Mouse (Mus musculus) limb, embryonic 14.5 days (tissue): ENCODE data around the gene Unc13a. TPM values are rescaled to one million over a fixed set of nuclear protein-coding genes. Genes with fewer than 3 reads are reported as not detected.
A peak's percentile ranks its signal among the peaks of the same experiment; 100 is the strongest.

Source experiments
- ATAC-seq: fragments of 200-750 bp; cut with Nextera tagmentation; 2 replicates; pipeline ENCODE4 v1.8.0; 2017; ENCODE audit warnings: low read depth, moderate number of reproducible peaks, moderate TSS enrichment; ENCODE audit not compliant: low FRiP score
- DNase-seq: peaks from one replicate; pipeline ENCODE4 v3.0.0-alpha.2; 2015; ENCODE audit warnings: low spot score
- H3K27ac ChIP-seq: fragments of 300-500 bp; sonication (generic); replicated peaks from 2 replicates; pipeline ENCODE4 v1.5.1; 2014; ENCODE audit warnings: low read depth, mild to moderate bottlenecking, low read length, moderate library complexity, mixed read lengths
- H3K27me3 ChIP-seq: fragments of 300-500 bp; sonication (generic); 2 replicates; pipeline ENCODE4 v1.6.1; 2014; ENCODE audit warnings: low read length, mixed read lengths; ENCODE audit not compliant: control insufficient read depth, insufficient read depth
- H3K36me3 ChIP-seq: fragments of 300-500 bp; sonication (generic); 2 replicates; pipeline ENCODE4 v1.6.1; 2014; ENCODE audit warnings: mild to moderate bottlenecking, low read length, moderate library complexity, mixed read lengths; ENCODE audit not compliant: control insufficient read depth, insufficient read depth
- H3K4me1 ChIP-seq: fragments of 300-500 bp; sonication (generic); 2 replicates; pipeline ENCODE4 v1.6.1; 2014; ENCODE audit warnings: antibody characterized with exemption, low read length, mixed read lengths; ENCODE audit not compliant: control insufficient read depth, insufficient read depth
- H3K4me2 ChIP-seq: fragments of 300-500 bp; sonication (generic); replicated peaks from 2 replicates; pipeline ENCODE4 v1.6.1; 2014; ENCODE audit warnings: low read depth, mild to moderate bottlenecking, low read length, moderate library complexity; ENCODE audit not compliant: severe bottlenecking
- H3K4me3 ChIP-seq: fragments of 300-500 bp; sonication (generic); replicated peaks from 2 replicates; pipeline ENCODE4 v1.5.1; 2014; ENCODE audit warnings: low read length
- H3K9ac ChIP-seq: fragments of 300-500 bp; sonication (generic); 2 replicates; pipeline ENCODE4 v1.6.1; 2014; ENCODE audit warnings: mild to moderate bottlenecking, low read depth, low read length, moderate library complexity; ENCODE audit not compliant: severe bottlenecking
- H3K9me3 ChIP-seq: fragments of 300-500 bp; sonication (generic); 2 replicates; pipeline ENCODE4 v1.6.1; 2016; ENCODE audit warnings: low read length; ENCODE audit not compliant: control insufficient read depth
- POLR2A ChIP-seq: fragments of 200-500 bp; IDR thresholded peaks from 2 replicates; pipeline ENCODE4 v1.8.0; 2012; ENCODE audit warnings: inconsistent platforms, mild to moderate bottlenecking, moderate library complexity, borderline replicate concordance; ENCODE audit not compliant: insufficient read depth, insufficient read length; ENCODE audit errors: extremely low read depth
- WGBS: fragments of 180-500 bp; shearing (Covaris S2); extraction: QIAGEN DNeasy Blood & Tissue Kit; methylation state at CpG from one replicate; pipeline ENCODE4 v1.1.7; 2014; 5-methylcytosine and 5-hydroxymethylcytosine counted together
- polyA plus RNA-seq, 2 experiments: library from polyadenylated mRNA; depleted of rRNA in 1 of 2; stranded (reverse) in 1 of 2; unstranded in 1 of 2; fragments of >200 nt; fragmentation: Nextera tagmentation in 1 of 2; extraction: Ambion mirVana in 1 of 2; gene quantifications; 2 replicates each; pipeline versions ENCODE4 v1.2.1 to v1.2.3; 2012 to 2014

Unc13a gene
- polyA plus RNA-seq, 2 experiments = 0.39 to 0.91 TPM

GRCm38 (mm10) chr8:71679550-71680168, 8.1 kb upstream of the Unc13a start:
- Histone ChIP-seq H3K9me3 (no peaks in the 10 kb centered on the region), H3K4me2 (peak overlapping the region; percentile 41), H3K27ac (no peak overlapping the region), H3K4me1 (peaks cover 4% of the 10 kb centered on the region; the same call in 1 of the 2 replicates), H3K27me3 (peaks cover 82% of the 10 kb centered on the region), H3K4me3 (peak overlapping the region; percentile 14; the same call in 1 of the 2 replicates), H3K9ac (0 out of 2 replicates have a peak overlapping the region, but pooled peaks have one; percentile 16), H3K36me3 (no peaks in the 10 kb centered on the region)
- DNase-seq (no peak), ATAC-seq (no peak)
- no peak for TF ChIP-seq POLR2A
- 5% methylated on average over 45 of the region's 46 CpGs for WGBS

DNA sequence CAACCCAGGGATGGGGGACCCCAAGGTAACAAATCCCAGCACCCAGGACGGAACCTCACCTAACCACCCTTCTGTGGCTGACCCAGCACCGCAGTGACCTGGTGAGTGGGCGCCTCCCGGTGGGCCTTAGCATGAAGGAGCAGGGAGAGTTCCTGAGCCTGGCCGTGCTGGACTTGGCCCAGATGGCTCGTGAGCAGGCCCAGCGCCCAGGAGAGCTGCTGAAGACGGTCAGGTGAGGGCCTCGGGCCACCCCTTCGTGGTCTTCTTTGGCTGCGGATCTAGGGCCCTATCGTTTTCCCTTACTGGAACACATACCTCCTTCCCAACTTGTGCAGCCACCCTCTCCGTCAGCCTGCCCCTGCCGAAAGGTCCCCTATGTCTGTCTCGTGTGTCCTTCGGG, 7.6 kb upstream of the Unc13a start:
- peaks cover 77% of the 10 kb centered on the region for H3K27me3 ChIP-seq
- H3K27ac ChIP-seq = no peak overlapping the region
- peak overlapping the region; percentile 41 for H3K4me2 ChIP-seq
- TF ChIP-seq POLR2A = no peak
- DNase-seq (no peak), ATAC-seq (no peak)
- H3K36me3 ChIP-seq = no peaks in the 10 kb centered on the region
- no peaks in the 10 kb centered on the region for H3K9me3 ChIP-seq
- 16% methylated on average over 15 of the region's 16 CpGs for WGBS
- H3K4me3 ChIP-seq = peak overlapping the region; percentile 14; the same call in 1 of the 2 replicates
- 0 out of 2 replicates have a peak overlapping the region, but pooled peaks have one; percentile 16 for H3K9ac ChIP-seq
- H3K4me1 ChIP-seq = peaks cover 4% of the 10 kb centered on the region; the same call in 1 of the 2 replicates

DNA sequence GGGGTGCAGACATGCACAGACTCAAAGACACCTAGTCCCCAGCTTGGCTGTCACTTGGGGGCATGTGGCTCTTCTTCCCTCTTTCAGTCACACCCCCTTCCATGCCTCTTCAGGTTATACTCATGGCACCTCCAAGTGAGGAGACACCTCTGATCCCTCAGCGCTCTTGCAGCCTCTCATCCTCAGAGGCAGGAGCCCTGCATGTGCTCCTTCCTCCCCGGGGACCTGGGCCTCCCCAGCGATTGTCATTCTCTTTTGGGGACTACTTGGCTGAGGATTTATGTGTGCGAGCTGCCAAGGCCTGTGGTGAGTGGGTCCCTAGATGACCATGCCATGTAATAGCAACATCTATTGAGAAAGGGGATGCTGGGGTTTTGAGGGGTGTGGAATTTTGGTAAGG, 6.7 kb upstream of the Unc13a start:
- 60% methylated on average over 4 of the region's 4 CpGs for WGBS
- DNase-seq (no peak), ATAC-seq (no peak)
- no peak for TF ChIP-seq POLR2A
- H3K9me3 ChIP-seq = no peaks in the 10 kb centered on the region
- H3K4me2 ChIP-seq = no peak overlapping the region
- H3K4me3 ChIP-seq = no peak overlapping the region
- H3K27me3 ChIP-seq = peaks cover 68% of the 10 kb centered on the region
- no peak overlapping the region for H3K27ac ChIP-seq
- no peaks in the 10 kb centered on the region for H3K36me3 ChIP-seq
- peaks cover 4% of the 10 kb centered on the region; the same call in 1 of the 2 replicates for H3K4me1 ChIP-seq
- H3K9ac ChIP-seq = no peak overlapping the region

- ATAC-seq = no peak
- Histone ChIP-seq H3K9ac (no peak overlapping the region), H3K4me1 (peaks cover 4% of the 10 kb centered on the region; the same call in 1 of the 2 replicates), H3K4me3 (no peak overlapping the region), H3K27ac (no peak overlapping the region), H3K27me3 (peaks cover 61% of the 10 kb centered on the region), H3K4me2 (no peak overlapping the region), H3K9me3 (no peaks in the 10 kb centered on the region), H3K36me3 (no peaks in the 10 kb centered on the region)
- TF ChIP-seq POLR2A = no peak
- no peak for DNase-seq
Observed at GRCm38 (mm10) chr8:71677555-71677954, 6.0 kb upstream of the Unc13a start.

DNA sequence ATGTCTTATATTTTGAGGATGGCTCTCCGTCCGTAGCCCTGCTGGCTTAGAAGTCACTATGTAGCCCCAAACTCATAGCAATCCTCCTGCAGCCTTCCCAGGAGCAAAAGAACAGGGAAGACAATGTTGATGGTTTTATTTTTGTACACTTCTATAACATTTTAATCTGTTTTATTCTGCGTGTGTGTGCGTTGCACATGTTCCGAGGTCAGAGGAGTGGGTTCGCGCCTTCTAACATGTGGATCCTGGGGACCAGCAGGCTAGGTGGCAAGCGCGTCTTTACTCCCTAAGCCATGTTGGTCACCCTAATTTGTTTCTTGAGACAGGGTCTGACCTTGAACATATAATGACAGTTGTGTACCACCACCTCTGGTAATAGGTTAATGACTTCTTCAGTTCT, 5.2 kb upstream of the Unc13a start:
- ATAC-seq (no peak), DNase-seq (no peak)

More for the DNA sequence above, 5.2 kb upstream of the Unc13a start:
- Histone ChIP-seq H3K9me3 (no peaks in the 10 kb centered on the region), H3K4me1 (peaks cover 5% of the 10 kb centered on the region; the same call in 1 of the 2 replicates), H3K4me2 (peak overlapping the region; percentile 92), H3K9ac (peak overlapping the region; percentile 60), H3K27ac (no peak overlapping the region), H3K36me3 (no peaks in the 10 kb centered on the region), H3K4me3 (peak overlapping the region; percentile 62), H3K27me3 (peaks cover 54% of the 10 kb centered on the region)
- no peak for TF ChIP-seq POLR2A
- 51% methylated on average over 9 of the region's 9 CpGs for WGBS
